Mouse (Mus musculus): ENCODE results near the gene Atxn7l2. TPM values are rescaled to one million over a fixed set of nuclear protein-coding genes. Genes with fewer than 3 reads are reported as not detected.

Atxn7l2 gene
- polyA plus RNA-seq, 1 experiment from 2014 or later: 12.5 TPM

- ATAC-seq (ENCODE audit: insufficient read depth, low FRiP score): no peak
- no peaks in the 10 kb centered on the region for H3K27me3 ChIP-seq (ENCODE audit: control insufficient read depth, insufficient read depth, low read length)
- H3K4me2 ChIP-seq (ENCODE audit: low read depth, low read length): no peak overlapping the region
- no peaks in the 10 kb centered on the region for H3K36me3 ChIP-seq (ENCODE audit: control insufficient read depth, insufficient read depth, low read length)
- no peak overlapping the region for H3K27ac ChIP-seq (ENCODE audit: low read length)
- no peak overlapping the region for H3K4me3 ChIP-seq (replicated peaks; ENCODE audit: low read length)
- no peak overlapping the region for H3K9ac ChIP-seq (ENCODE audit: low read length)
- no peaks in the 10 kb centered on the region for H3K4me1 ChIP-seq (ENCODE audit: control insufficient read depth, insufficient read depth, low read length)
- no peaks in the 10 kb centered on the region for H3K9me3 ChIP-seq (replicated peaks; ENCODE audit: control insufficient read depth, low read length)
- whole genome bisulfite sequencing: 87% methylated on average over 3 of the region's 3 CpGs
Measured at GRCm38 (mm10) chr3:108152290-108152689, 58.4 kb downstream of the Atxn7l2 start.

Other genes starting within 250 kb of the Atxn7l2 start
- gene Gstm3, start 241.7 kb downstream of the Atxn7l2 start, polyA plus RNA-seq (2015; fragmentation: Nextera tagmentation; extraction: Ambion mirVana): 63.5 and 80.8 TPM in 2 replicates
- 196 and 225 TPM in 2 replicates for gene Gstm2, start 224.5 kb downstream of the Atxn7l2 start, polyA plus RNA-seq (2015; fragmentation: Nextera tagmentation; extraction: Ambion mirVana)
- 513 and 679 TPM in 2 replicates for gene Gstm1, start 193.0 kb downstream of the Atxn7l2 start, polyA plus RNA-seq (2015; fragmentation: Nextera tagmentation; extraction: Ambion mirVana)
- 26.5 and 29.6 TPM in 2 replicates for gene Gstm4, start 166.0 kb downstream of the Atxn7l2 start, polyA plus RNA-seq (2015; fragmentation: Nextera tagmentation; extraction: Ambion mirVana)
- gene Ampd2, start 124.3 kb downstream of the Atxn7l2 start, polyA plus RNA-seq (2015; fragmentation: Nextera tagmentation; extraction: Ambion mirVana): 49.8 and 51.9 TPM in 2 replicates
- 1.3 TPM in 2 replicates for gene Gnat2, start 118.1 kb downstream of the Atxn7l2 start, polyA plus RNA-seq (2015; fragmentation: Nextera tagmentation; extraction: Ambion mirVana)
- 177 and 182 TPM in 2 replicates for gene Gnai3, start 64.8 kb downstream of the Atxn7l2 start, polyA plus RNA-seq (2015; fragmentation: Nextera tagmentation; extraction: Ambion mirVana)
- 0.15 and 0.20 TPM in 2 replicates for gene Gpr61, start 56.1 kb downstream of the Atxn7l2 start, polyA plus RNA-seq (2015; fragmentation: Nextera tagmentation; extraction: Ambion mirVana)
- 2.4 and 3.1 TPM in 2 replicates for gene Amigo1, start 24.6 kb downstream of the Atxn7l2 start, polyA plus RNA-seq (2015; fragmentation: Nextera tagmentation; extraction: Ambion mirVana)
- 4.3 and 4.4 TPM in 2 replicates for gene Cyb561d1, start 9.7 kb downstream of the Atxn7l2 start, polyA plus RNA-seq (2015; fragmentation: Nextera tagmentation; extraction: Ambion mirVana)
- gene Sypl2, start 15.7 kb upstream of the Atxn7l2 start, polyA plus RNA-seq (2015; fragmentation: Nextera tagmentation; extraction: Ambion mirVana): 0.15 and 3.4 TPM in 2 replicates
- gene Psma5, start 46.0 kb upstream of the Atxn7l2 start, polyA plus RNA-seq (2015; fragmentation: Nextera tagmentation; extraction: Ambion mirVana): 230 TPM in 2 replicates
- 7.4 and 8.6 TPM in 2 replicates for gene Sort1, start 73.1 kb upstream of the Atxn7l2 start, polyA plus RNA-seq (2015; fragmentation: Nextera tagmentation; extraction: Ambion mirVana)
- gene Mybphl, start 154.0 kb upstream of the Atxn7l2 start, polyA plus RNA-seq (2015; fragmentation: Nextera tagmentation; extraction: Ambion mirVana): not detected in 2 replicates
- gene Psrc1, start 172.9 kb upstream of the Atxn7l2 start, polyA plus RNA-seq (2015; fragmentation: Nextera tagmentation; extraction: Ambion mirVana): 35.6 and 36.7 TPM in 2 replicates
- 14.4 and 17.4 TPM in 2 replicates for gene Celsr2, start 204.6 kb upstream of the Atxn7l2 start, polyA plus RNA-seq (2015; fragmentation: Nextera tagmentation; extraction: Ambion mirVana)
- gene Sars, start 234.3 kb upstream of the Atxn7l2 start, polyA plus RNA-seq (2015; fragmentation: Nextera tagmentation; extraction: Ambion mirVana): 144 and 146 TPM in 2 replicates